ENCODE assay signal across 14 mouse cellular contexts in genomic region chr9:70240703-70241410, GRCm38 (mm10). TPM values are rescaled to one million over a fixed set of nuclear protein-coding genes. Genes with fewer than 3 reads are reported as not detected.
DNase-seq lines count a peak whose midpoint lies in the region; ATAC-seq and TF ChIP-seq lines count a peak whose summit lies in the region.
"Had no signal": no experiment of that assay in that cellular context is flagged by ENCODE, and none has a peak within 500 bp of the region (broad histone marks: within the 10 kb centered on the region; RNA-seq: fewer than 3 reads in every experiment).

No protein-coding gene starts in this region.

- no peaks in the 10 kb centered on the region for H3K27me3 ChIP-seq in embryonic facial prominence, embryonic 11.5 days (ENCODE audit: control insufficient read depth, insufficient read depth, low read length)
- no peaks in the 10 kb centered on the region for H3K27me3 ChIP-seq in kidney, embryonic 16.5 days (ENCODE audit: insufficient read depth, low read length)
- H3K27me3 ChIP-seq in myocyte (ENCODE audit: control insufficient read depth, insufficient read depth, insufficient read length), result no peaks in the 10 kb centered on the region
- H3K27me3 ChIP-seq: midbrain, embryonic 13.5 days had no signal

- no peaks in the 10 kb centered on the region for H3K4me1 ChIP-seq in embryonic facial prominence, embryonic 11.5 days (ENCODE audit: control insufficient read depth, insufficient read depth, low read length)
- H3K4me1 ChIP-seq in kidney, embryonic 16.5 days (ENCODE audit: insufficient read depth, low read length), result peaks cover 36% of the 10 kb centered on the region
- H3K4me1 ChIP-seq: midbrain, embryonic 13.5 days had no signal

- H3K27ac ChIP-seq in embryonic facial prominence, embryonic 11.5 days (replicated peaks; ENCODE audit: low read depth, low read length), result 0 out of 2 replicates have a peak overlapping the region, but pooled peaks have one; percentile 20
- peak overlapping the region; percentile 82 for H3K27ac ChIP-seq in kidney, embryonic 16.5 days (ENCODE audit: low read length)
- H3K27ac ChIP-seq: hindbrain, postnatal 0 days; midbrain, embryonic 13.5 days had no signal

- no peak overlapping the region for H3K4me2 ChIP-seq in embryonic facial prominence, embryonic 11.5 days (ENCODE audit: low read depth, low read length)
- peak overlapping the region; percentile 32 for H3K4me2 ChIP-seq in kidney, embryonic 16.5 days (replicated peaks; ENCODE audit: low read depth, low read length)
- peak overlapping the region; percentile 67 for H3K4me2 ChIP-seq in myocyte (ENCODE audit: low read depth)
- H3K4me2 ChIP-seq: midbrain, embryonic 13.5 days had no signal

- no peak for ATAC-seq in embryonic facial prominence, embryonic 11.5 days (replicated peaks; ENCODE audit: insufficient number of reproducible peaks, low FRiP score, low TSS enrichment, low read depth)
- ATAC-seq in kidney, embryonic 16.5 days (ENCODE audit: low FRiP score, low TSS enrichment), result peak; percentile 26; the same call in 1 of the 2 replicates
- ATAC-seq: forebrain, embryonic 14.5 days; hindbrain, postnatal 0 days; midbrain, embryonic 13.5 days had no signal

- 55% methylated on average over 16 of the region's 16 CpGs for WGBS in embryonic facial prominence, embryonic 11.5 days
- 50% methylated on average over 16 of the region's 16 CpGs for WGBS in kidney, embryonic 16.5 days

- no peaks in the 10 kb centered on the region for H3K9me3 ChIP-seq in embryonic facial prominence, embryonic 11.5 days (replicated peaks; ENCODE audit: control insufficient read depth, low read length)
- no peaks in the 10 kb centered on the region for H3K9me3 ChIP-seq in kidney, embryonic 16.5 days (ENCODE audit: low read length)
- H3K9me3 ChIP-seq: midbrain, embryonic 13.5 days had no signal

- H3ac ChIP-seq in myocyte (ENCODE audit: control insufficient read depth, insufficient read length), result no peak overlapping the region

- H3K36me3 ChIP-seq in embryonic facial prominence, embryonic 11.5 days (replicated peaks; ENCODE audit: control insufficient read depth, insufficient read depth, low read depth, low read length), result no peaks in the 10 kb centered on the region
- no peaks in the 10 kb centered on the region for H3K36me3 ChIP-seq in kidney, embryonic 16.5 days (ENCODE audit: insufficient read depth, low read length)
- H3K36me3 ChIP-seq in myocyte (ENCODE audit: control insufficient read depth, insufficient read depth), result no peaks in the 10 kb centered on the region
- H3K36me3 ChIP-seq: midbrain, embryonic 13.5 days had no signal

- peaks cover 89% of the 10 kb centered on the region for H3K79me2 ChIP-seq in myocyte (ENCODE audit: control insufficient read depth, insufficient read depth)

- intact Hi-C loops in left cerebral cortex, postnatal 25 days (cut with DNase I), result no loop called here
- intact Hi-C loops in heart, postnatal 14 days (cut with DNase I), result no loop called here

- H3K9ac ChIP-seq in embryonic facial prominence, embryonic 11.5 days (replicated peaks; ENCODE audit: low read length), result no peak overlapping the region
- H3K9ac ChIP-seq in kidney, embryonic 16.5 days (replicated peaks; ENCODE audit: low read length), result peak overlapping the region; percentile 2; the same call in 1 of the 2 replicates
- H3K9ac ChIP-seq: midbrain, embryonic 13.5 days had no signal

- peak; percentile 38 for DNase-seq in kidney, adult 18-20 months
- no peak for DNase-seq in kidney, postnatal 4 days
- peak; percentile 26 for DNase-seq in embryonic facial prominence, embryonic 11.5 days (ENCODE audit: low spot score)
- no peak for DNase-seq in left cerebral cortex, postnatal 25 days (ENCODE audit: low spot score in 2 of 2)
- DNase-seq in heart, postnatal 14 days, result no peak
- DNase-seq in urinary bladder, postnatal 14 days (ENCODE audit: low spot score), result no peak
- DNase-seq: cerebellum, adult 11-12 months; gastrocnemius, postnatal 25 days; right cerebral cortex, postnatal 14 days had no signal

- no peak for TF ChIP-seq POLR2A in myocyte (IDR thresholded peaks at IDR 0.05; ENCODE audit: insufficient read length, low read depth)

- no peak overlapping the region for H3K4me3 ChIP-seq in embryonic facial prominence, embryonic 11.5 days (ENCODE audit: low read depth, low read length)
- no peak overlapping the region for H3K4me3 ChIP-seq in kidney, embryonic 16.5 days (ENCODE audit: low read length)
- no peak overlapping the region for H3K4me3 ChIP-seq in myocyte
- H3K4me3 ChIP-seq: midbrain, embryonic 13.5 days had no signal

TF ChIP-seq in myocyte, 11 proteins besides CTCF, POLR2A, EP300 and RAD21:
- TF ChIP-seq MYOG (IDR thresholded peaks at IDR 0.05; ENCODE audit: control insufficient read depth in 1 of 3, insufficient read depth in 1 of 3, insufficient read length in 2 of 3, low read depth in 2 of 3) (no peak), MYOD1 (IDR thresholded peaks at IDR 0.05; ENCODE audit: control insufficient read depth in 1 of 3, insufficient read length in 2 of 3, low read depth in 2 of 3) (no peak), POLR2AphosphoS2 (IDR thresholded peaks at IDR 0.05; ENCODE audit: insufficient read length, low read depth) (no peak), TCF12 (IDR thresholded peaks at IDR 0.05; ENCODE audit: insufficient read depth, poor library complexity, severe bottlenecking) (no peak), CEBPB (IDR thresholded peaks at IDR 0.05; ENCODE audit: insufficient read depth, poor library complexity, severe bottlenecking) (no peak), SRF (IDR thresholded peaks at IDR 0.05; ENCODE audit: control insufficient read depth, insufficient read length, low read depth) (no peak), MAX (IDR thresholded peaks at IDR 0.05; ENCODE audit: low read depth) (no peak), REST (IDR thresholded peaks at IDR 0.05; ENCODE audit: insufficient read depth, insufficient read length) (no peak), E2F4 (IDR thresholded peaks at IDR 0.05; ENCODE audit: insufficient read depth) (no peak)

RNA-seq across cellular contexts. Expression of gene Myo1e, which starts 33.7 kb away (rescaled TPM):
- polyA plus RNA-seq in embryonic facial prominence, embryonic 11.5 days (2014; fragmentation: Nextera tagmentation; extraction: Ambion mirVana), result 13.0 and 14.8 TPM in 2 replicates
- polyA plus RNA-seq in kidney, embryonic 16.5 days (2015; fragmentation: Nextera tagmentation; extraction: Ambion mirVana), result 26.4 and 27.8 TPM in 2 replicates
- 26.5 TPM for polyA plus RNA-seq in myocyte (2012; fragmentation: generic; extraction: Trizol)
- total RNA-seq in left cerebral cortex, postnatal 25 days (2021), result 10 to 100 TPM; 13.5 to 14.7 TPM
- 10 to 100 TPM; 14.6 to 17.6 TPM for total RNA-seq in heart, postnatal 14 days (2021)

Comparison
In these comparisons a context has a peak if more than half of its experiments do, and no peak if none do; other contexts are left out.
1. DNase-seq: peak in kidney, adult 18-20 months (single experiment) and embryonic facial prominence, embryonic 11.5 days (single experiment); none in kidney, postnatal 4 days (0 of 2), left cerebral cortex, postnatal 25 days (0 of 2), heart, postnatal 14 days (0 of 2) and urinary bladder, postnatal 14 days (single experiment).